Mouse (Mus musculus) left cerebral cortex, adult 9 months (tissue): Measurements from ENCODE around the gene Mrpl33.
"Not testable (repeated sequence)": the region's sequence is repeated elsewhere in the genome, so short reads cannot be mapped to it uniquely, and the experiment has no call there.

Experiments used
- DNase-seq, 2 experiments: peaks; one replicate each; pipeline ENCODE4 v3.0.0; 2022; ENCODE audit warnings: low spot score in 2 of 2

The Mrpl33 gene

GRCm38 (mm10) chr5:31596481-31597429 is at the start of gene Mrpl33:
Gene Mrpl33 (plus strand): TSS chr5:31596935.
- peak in 1 of 2 experiments; percentile 57 for DNase-seq

GRCm38 (mm10) chr5:31559401-31559800 is 37.3 kb upstream of the Mrpl33 start:
- no peak for DNase-seq

GRCm38 (mm10) chr5:31560352-31560751 is 36.4 kb upstream of the Mrpl33 start:
- no peak for DNase-seq

DNA sequence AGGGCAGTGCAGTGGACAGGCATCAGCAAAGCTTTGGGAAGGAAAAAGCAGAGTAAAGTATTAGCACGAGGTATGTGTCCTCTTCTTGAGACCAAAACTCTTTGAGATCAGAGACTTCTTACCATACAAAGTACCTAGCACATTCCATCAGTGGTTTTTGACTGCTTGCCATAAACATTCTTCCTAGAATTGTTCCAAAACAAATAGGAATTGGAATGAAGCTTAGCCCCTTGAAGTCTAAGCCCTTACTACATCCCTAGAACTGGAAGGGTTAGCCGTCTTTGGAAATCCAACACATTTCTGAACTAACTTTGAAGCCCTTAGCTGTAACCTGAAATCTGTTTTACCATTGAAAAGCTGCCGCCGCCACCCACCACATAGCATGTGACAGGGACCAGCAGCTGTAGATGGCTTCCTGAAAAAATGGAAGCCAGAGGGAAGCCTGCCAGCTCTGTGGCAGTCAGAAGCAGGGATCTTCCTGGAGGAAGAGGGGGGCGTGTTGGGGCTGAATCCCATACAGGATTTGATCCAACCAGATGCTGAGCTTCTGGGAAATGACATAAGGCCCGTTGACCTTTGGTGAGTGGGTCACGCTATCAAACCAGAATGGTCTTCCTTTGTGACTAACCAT is 34.6 kb upstream of the Mrpl33 start:
- DNase-seq, result peak in 1 of 2 experiments; percentile 64

DNA sequence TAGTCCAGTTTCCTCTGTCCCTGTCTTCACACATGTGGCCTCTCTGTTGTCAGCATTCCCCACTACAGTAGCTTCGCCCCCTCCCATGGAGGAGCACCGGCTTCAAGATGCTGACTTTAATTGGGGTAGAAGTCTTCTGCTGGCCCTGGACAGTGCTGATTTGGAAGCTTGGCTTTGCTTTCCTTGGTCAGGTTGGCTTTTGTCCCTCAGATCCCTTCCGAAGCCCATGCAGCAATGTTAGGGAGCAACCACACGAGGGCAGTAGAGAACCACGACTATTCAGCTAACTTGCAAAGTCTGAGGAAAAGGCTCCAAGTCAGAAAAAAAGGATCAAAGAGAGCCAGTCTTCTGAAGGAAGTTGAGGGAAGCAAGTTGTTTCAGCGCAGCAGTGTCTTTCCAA is 33.2 kb upstream of the Mrpl33 start:
- peak in 1 of 2 experiments; percentile 81 for DNase-seq

GRCm38 (mm10) chr5:31563905-31564304 is 32.8 kb upstream of the Mrpl33 start:
- no peak for DNase-seq

- DNase-seq, result no peak
These were observed 31.8 kb upstream of the Mrpl33 start for GRCm38 (mm10) chr5:31564976-31565375.

DNA sequence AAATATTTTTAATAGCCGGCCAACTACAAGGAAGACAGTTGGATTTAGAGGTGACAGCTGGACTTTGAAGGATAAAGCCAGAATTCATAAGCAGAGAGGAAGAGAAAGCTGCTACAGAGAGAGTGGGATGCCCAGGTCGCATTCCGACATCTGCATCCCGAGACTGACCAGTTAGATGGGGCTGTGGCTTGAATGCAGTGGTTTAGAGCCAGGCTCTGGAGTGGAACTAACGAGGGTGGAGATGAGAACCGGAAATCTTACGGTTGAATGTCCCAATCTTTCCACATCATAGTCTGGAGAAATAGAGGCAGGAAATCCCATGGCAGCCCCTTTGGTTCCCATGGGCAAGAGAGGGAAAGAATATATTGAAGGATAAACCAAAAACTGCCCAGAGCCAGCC is 30.7 kb upstream of the Mrpl33 start:
- DNase-seq, result no peak

GRCm38 (mm10) chr5:31566457-31566856 is 30.3 kb upstream of the Mrpl33 start:
- DNase-seq, result no peak

GRCm38 (mm10) chr5:31567951-31568657 is 28.6 kb upstream of the Mrpl33 start:
- no peak for DNase-seq

GRCm38 (mm10) chr5:31571023-31571608 is 25.6 kb upstream of the Mrpl33 start:
- DNase-seq, result peak; percentile 42 to 71

DNA sequence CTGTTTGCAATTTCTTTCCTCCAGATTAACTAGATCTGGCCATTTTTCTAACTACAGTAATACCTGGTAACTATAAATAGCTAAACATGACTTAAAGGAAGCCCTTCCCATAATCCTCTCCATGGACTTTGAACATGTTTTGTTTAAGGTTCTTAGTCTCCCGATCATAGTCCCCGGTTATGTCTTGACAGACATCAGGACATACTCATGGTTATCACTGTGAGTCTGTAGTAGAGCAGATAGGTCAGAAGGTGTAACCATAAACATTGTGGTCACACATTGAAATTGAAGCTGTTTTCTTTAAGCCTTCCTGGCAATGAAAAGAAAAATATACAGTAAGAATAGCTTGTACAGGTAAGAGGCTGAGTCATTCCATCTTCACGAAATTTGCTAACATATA is 23.0 kb upstream of the Mrpl33 start:
- no peak for DNase-seq

GRCm38 (mm10) chr5:31576539-31576975 is 20.2 kb upstream of the Mrpl33 start:
- DNase-seq, result peak; percentile 70 to 80

- no peak for DNase-seq
These were observed 15.5 kb upstream of the Mrpl33 start for GRCm38 (mm10) chr5:31581263-31581662.

DNA sequence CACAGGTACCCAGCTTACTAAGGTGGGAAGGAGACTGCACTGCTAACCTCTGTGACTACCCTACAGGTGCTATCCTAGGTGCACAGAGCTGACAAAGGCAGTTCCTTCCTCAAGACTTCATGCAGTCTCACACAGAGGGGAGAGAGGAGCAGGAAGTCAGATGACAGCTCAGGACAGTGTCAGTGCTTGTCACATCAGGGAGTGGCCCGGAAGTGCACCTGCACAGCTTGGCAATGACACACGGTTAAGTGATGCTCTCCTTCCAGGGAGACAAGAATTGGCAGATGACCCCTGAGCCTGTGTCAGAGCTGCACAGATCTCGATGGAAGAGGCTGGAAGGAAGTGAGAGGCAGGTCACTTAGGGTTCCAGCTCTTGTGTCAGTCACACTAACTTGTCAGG is 14.8 kb upstream of the Mrpl33 start:
- DNase-seq, result no peak

DNA sequence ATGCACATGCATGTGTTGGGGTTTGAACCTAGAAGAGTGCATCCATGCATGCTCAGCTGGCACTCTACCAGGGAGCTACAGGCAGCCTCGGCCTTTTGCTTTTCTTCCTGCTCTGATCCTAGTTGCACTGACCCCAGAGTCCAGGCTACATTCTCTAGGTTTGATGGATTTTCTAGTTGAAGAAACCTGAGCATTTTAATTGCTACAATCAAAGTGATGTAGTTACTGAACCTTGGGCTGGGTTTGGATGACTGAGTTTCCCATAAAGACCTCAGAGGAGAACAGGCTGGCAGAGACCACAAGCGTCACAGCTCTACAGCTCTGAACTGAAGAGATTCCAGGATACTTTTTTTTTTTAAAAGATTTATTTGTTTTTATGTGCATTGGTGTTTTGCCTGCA is 13.5 kb upstream of the Mrpl33 start:
- no peak for DNase-seq

DNA sequence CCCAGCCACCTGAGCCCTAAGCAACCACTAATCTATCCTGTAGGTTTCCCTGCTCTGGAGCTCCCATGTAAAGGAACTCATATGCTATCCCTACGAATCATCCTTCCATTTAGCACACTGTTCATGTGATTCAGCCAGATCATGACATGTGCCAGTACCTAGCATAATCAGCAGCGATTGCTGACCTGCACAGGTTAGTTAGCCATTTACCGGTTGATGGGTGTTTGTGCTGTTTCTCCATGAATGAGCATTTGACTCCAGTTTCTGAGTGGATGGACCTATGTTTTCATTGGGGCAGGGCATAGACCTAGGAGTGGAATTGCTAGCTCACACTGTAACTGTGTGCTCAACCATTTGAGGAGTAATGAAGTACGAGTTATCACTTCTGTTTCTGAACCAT is 11.2 kb upstream of the Mrpl33 start:
- no peak for DNase-seq

DNA sequence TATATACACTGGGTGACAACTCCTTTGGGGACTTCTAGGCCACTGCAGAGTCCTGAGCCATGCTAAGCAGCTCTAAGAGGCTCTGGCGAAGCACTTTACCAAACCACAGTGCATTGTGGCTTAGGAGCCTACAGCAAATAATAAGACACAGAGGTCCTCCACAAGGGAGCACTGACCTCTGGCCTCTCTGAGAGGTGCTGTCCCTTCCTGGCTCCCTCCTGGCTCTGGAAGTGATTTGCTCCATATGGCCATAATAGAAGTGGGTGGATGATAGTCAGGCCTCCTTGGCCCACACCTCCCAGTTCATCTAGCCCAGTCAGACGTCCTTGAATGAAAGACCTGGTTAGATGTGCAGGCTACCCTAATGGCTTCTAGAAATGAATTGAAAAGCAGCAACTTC is 8.7 kb upstream of the Mrpl33 start:
- no peak for DNase-seq

- DNase-seq, result not testable (repeated sequence)
These were observed 8.1 kb upstream of the Mrpl33 start for GRCm38 (mm10) chr5:31588672-31589071.

GRCm38 (mm10) chr5:31589711-31590319 is 6.9 kb upstream of the Mrpl33 start:
- peak in 1 of 2 experiments; percentile 37 for DNase-seq

GRCm38 (mm10) chr5:31591122-31591521 is 5.6 kb upstream of the Mrpl33 start:
- peak in 1 of 2 experiments; percentile 49 for DNase-seq
